Mouse (Mus musculus) embryonic fibroblast, embryonic 13.5 days (primary cell): ENCODE data around the gene Glipr1l3.
"Not testable (repeated sequence)": the region's sequence is repeated elsewhere in the genome, so short reads cannot be mapped to it uniquely, and the experiment has no call there.

ENCODE experiments used
- CTCF ChIP-seq: IDR thresholded peaks from 2 replicates; pipeline ENCODE4 v1.5.1; 2011; ENCODE audit warnings: mild to moderate bottlenecking, control low read depth, low read length, moderate library complexity, borderline replicate concordance; ENCODE audit not compliant: insufficient read depth
- POLR2A ChIP-seq: IDR thresholded peaks from 2 replicates; pipeline ENCODE4 v1.6.1; 2011; ENCODE audit warnings: low read depth, mild to moderate bottlenecking, control low read depth, low read length, moderate library complexity

DNA sequence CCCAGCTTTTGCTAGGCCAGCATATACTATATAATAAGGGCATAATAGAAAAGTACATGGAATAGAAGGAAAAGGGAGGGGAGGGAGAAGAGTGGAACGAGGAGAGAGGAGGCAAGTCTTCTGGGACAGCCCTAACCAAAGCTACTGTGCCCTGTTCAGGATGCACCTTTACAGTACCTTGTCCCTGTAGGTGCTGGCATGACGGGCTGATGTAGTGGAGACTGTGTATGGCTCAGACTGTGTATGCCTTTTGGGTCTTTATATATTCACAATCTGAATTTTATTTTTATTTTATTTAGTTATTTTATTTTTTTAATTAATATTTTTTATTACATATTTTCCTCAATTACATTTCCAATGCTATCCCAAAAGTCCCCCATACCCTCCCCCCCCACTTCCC lies 33.8 kb upstream of the Glipr1l3 start:
- TF ChIP-seq CTCF, POLR2A: not testable (repeated sequence)
